Mouse (Mus musculus) fibroblast of lung, adult 2 months (primary cell): ENCODE measurements around the gene Stx18.

ENCODE experiments used
- DNase-seq: peaks from one replicate; pipeline ENCODE4 v3.0.0-alpha.2; 2011; ENCODE audit warnings: low read depth

The Stx18 gene

GRCm38 (mm10) chr5:38080472-38080871, 41.9 kb downstream of the Stx18 start:
- no peak for DNase-seq

DNA sequence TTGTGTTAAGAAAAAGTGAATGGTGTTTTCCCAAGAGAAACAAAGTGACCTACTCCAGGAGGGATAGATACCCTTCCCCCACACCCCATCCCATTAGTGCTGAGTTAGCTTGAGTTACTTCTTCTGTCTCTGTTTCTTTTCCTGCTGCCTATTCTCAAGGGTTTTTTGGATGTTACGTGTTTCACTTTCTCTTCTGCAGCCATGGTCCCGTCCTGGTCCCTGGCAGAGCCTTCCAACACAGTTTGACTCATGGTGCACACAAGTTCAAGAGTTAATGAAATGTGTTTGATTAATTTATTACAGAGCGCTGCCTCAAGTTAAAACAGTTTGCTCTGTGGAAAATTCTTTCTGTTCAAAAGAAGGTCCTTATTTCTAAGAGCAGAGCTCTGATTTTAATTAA, 44.0 kb downstream of the Stx18 start:
- DNase-seq, result no peak

DNA sequence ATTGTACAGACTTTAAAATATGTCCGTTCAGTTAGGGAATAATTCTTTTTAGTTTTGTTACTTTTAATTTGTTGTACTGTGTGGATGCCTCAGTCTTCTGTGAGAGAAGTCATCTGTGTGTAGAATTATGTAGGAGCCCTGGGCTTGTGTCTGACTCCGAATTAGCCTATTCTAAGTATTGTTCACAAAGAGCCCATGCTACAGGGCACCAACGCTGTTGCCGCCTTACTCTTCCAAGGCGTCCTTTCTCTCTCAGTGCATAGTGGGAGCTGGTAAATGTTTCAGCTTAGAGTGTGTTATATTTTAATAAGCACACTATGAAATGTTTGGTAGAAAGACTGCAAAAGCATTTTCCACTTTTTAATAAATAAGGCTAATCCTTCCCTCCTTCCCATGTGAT, 44.8 kb downstream of the Stx18 start:
- DNase-seq, result no peak

- DNase-seq, result no peak
Observed at GRCm38 (mm10) chr5:38084616-38085015, 46.1 kb downstream of the Stx18 start.

DNA sequence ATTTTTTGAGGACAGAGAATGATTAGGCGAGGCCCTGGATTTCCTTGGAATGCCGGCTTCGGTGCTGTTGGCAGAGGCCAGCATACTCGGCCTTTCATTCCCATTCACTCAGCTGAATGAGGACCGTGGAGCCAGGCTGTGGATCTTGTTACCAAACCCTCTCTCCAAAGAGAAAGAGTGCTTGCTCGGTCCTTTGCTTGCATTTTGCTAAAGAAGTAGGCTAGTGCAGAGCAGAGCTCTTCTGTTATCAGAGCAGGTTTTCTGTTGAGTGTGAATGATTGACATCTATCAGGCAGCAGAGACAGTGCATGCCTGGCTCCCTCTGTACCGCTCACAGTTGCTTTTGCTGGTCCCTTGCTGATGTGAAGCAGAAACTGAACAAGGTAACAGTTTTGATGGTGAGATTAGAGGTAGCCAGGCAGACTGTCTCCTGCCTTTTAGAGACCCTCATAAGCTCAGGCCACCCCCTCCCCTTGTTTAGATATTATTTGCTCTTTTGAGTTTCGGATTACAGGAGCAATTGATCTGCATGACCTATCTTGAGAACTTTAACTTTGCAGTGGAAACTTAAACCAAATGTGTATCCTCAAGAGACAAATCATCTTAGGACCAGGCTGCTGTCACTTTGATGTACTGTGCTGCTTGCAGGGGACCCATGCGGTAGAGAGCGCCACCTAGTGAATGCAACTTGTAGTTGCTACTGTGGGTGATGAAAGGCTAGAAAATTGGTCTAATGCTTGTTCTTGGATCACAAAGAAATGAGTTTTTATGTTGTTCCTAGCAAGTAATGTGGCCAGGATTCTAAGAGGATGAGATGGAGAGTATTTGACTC, 47.2 kb downstream of the Stx18 start:
- DNase-seq, result no peak

DNA sequence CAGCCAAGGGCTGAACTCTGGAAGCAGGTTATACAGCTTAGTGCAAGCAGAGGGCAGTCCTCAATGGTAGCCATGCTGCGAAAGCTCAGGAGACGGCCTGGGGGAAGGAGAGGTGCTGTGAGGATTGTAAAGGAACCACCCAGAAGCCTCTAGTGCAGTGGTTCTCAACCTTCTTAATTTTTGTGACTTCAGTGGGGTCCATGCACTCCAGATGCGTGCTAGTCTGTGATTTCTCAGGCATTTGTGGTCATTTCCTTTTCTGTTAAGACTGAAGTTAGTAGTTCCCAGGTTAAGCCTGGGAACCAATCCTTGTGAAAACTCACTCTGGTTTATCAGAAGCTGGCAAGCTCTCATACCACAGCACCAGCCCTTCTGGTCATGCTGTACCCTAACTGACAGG, 51.6 kb downstream of the Stx18 start:
- peak; percentile 84 for DNase-seq

GRCm38 (mm10) chr5:38090581-38090980, 52.0 kb downstream of the Stx18 start:
- no peak for DNase-seq

DNA sequence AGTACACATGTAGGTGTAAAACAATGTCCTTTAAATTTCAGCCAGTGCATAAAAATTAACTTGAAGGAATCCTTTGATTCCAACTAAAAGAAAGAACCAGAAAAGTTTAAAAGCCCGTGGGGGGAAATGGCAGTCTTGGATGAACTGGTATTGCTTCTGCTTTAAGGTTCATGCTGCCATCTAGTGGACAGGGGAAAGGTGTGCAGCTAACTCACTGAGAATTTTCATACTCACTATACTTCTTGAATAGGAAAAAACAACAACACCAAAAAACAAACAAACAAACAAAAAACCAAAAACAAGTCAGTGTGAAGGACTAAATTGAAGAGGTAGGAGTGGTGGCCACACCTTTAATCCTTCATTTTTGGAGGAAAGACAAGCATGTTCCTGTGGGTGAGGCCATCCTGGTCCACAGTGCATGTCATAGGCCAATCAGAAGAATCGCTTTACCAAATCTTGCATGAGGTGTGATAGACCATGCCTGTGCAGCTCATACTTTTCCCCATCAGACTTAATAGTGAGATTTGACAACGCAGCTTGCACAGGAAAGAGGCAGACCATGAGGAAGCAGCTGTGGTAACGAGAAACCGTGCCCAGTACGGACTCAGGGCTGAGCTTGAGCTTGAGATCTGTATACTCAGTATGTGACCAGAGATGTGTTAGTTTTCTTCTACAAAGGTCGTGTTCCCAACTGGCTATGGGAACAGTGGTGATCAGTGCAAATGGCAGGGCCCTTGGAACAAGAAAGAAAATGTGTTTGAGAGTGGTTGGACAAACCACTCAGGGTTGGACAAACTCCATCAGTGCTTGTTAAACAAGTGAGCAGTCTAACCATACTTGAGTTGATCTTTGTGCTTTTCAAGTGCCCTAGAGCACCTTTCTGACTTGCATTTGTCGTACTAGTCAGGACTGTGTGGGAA, 52.8 kb downstream of the Stx18 start:
- no peak for DNase-seq

DNA sequence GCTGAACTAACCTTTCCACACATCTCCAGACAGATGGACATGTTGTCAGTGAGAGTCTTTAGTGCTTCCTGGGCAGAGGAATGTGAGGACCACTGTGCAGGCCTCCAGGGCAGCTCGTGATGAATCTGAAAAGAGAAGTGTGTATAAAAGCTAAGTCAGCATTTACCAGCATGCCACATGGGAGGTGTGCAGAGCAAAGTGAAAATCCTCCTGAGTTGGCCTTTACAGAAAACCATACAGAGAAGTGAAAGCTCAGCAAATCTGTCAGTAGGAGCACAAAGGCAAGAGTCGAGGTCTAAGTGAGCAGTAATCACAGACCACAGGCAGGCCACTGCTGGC, 53.4 kb downstream of the Stx18 start:
- DNase-seq, result no peak

- no peak for DNase-seq
Observed at GRCm38 (mm10) chr5:38094331-38094730, 55.8 kb downstream of the Stx18 start.

DNA sequence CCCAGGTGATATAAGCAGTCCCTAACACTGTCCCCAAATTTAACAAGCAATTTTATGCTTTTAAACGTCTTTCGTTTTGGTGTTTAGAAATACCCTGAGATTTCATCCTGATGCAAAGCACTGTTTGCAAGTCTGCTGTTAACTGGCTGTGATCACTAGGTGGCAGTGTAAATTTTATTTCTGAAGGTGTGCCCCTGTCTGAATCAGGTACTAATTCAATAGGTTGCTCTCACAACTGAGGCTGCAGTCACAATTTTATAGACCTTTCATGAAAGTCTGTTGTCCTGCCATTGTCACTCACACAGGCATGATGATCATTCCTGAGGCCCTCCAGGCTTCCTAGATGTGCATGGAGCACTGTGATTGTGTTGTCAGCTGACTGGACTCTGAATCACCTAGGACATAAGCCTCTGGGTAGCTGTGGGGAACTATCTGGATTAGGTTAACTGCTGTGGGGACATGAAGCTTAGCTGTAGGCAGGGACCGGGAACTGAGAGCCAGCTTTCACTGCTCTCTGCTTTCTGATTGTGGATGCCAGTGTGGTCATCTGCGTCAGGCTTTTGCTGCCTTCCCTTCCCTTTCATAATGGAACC, 59.1 kb downstream of the Stx18 start:
- DNase-seq, result no peak

- no peak for DNase-seq
Observed at GRCm38 (mm10) chr5:38099139-38099676, 60.7 kb downstream of the Stx18 start.

GRCm38 (mm10) chr5:38102945-38103344, 64.4 kb downstream of the Stx18 start:
- no peak for DNase-seq

- DNase-seq, result no peak
Observed at GRCm38 (mm10) chr5:38106080-38106697, 67.6 kb downstream of the Stx18 start.

DNA sequence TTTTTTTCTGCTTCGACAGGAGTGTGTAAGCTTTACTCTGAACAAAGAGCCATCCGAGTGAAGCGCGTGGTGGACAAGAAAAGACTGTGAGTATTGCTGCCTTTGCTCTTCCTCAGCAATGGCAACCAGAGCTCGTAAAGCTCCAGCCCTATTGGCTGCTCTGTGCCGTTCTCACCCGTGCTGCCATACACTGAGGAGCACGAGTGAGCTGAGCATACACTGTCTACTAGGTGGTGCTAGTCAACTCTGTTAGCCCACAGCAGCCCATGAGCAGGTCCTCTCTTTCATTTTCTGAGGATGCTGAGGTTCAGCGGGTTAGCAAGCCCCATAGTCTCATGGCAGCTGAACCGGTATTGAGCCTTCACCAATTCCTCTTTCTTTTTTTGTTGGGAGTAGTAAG, 68.3 kb downstream of the Stx18 start:
- DNase-seq, result no peak

- no peak for DNase-seq
Observed at GRCm38 (mm10) chr5:38114526-38114925, 76.0 kb downstream of the Stx18 start.

- DNase-seq, result no peak
Observed at GRCm38 (mm10) chr5:38117056-38117455, 78.5 kb downstream of the Stx18 start.

DNA sequence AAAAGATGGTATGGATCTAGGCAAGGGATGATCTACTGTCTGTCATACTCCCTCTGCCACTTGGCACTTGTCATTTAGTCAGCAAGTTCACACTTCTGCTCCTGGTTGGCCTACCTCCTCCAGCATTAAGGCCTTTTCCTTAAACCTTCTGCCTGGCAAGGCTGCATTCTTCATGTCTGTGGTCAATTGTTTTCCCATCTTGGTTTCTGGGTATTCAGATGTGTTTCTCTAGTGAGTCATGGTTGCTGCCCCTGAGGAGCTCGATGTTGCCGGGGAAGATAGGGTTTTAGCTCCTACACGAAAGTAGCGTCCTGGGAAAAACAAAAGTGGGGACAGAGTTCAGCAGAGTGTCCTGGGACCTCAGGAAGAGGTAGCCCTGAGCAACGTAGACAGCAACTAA, 80.7 kb downstream of the Stx18 start:
- DNase-seq, result no peak

DNA sequence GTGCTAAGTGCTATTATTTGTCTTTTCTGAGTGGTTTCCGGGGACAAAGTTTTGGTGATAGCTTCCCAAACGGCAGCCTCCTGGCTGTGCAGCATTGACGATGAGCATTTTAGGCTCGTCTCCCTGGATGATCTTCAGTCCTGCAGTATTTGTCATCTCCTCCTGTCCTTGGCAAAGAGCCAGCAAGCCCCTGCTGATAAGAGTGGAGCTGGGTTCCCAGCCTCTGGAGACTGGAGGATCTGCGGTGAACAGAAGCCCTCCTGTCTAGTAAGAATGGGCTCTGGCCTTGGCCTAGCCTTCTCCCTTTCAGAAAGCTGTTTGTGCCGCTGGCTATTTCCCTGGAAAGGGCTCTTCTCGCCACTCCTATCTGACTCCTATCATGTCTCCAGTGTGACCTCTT, 83.2 kb downstream of the Stx18 start:
- no peak for DNase-seq

DNA sequence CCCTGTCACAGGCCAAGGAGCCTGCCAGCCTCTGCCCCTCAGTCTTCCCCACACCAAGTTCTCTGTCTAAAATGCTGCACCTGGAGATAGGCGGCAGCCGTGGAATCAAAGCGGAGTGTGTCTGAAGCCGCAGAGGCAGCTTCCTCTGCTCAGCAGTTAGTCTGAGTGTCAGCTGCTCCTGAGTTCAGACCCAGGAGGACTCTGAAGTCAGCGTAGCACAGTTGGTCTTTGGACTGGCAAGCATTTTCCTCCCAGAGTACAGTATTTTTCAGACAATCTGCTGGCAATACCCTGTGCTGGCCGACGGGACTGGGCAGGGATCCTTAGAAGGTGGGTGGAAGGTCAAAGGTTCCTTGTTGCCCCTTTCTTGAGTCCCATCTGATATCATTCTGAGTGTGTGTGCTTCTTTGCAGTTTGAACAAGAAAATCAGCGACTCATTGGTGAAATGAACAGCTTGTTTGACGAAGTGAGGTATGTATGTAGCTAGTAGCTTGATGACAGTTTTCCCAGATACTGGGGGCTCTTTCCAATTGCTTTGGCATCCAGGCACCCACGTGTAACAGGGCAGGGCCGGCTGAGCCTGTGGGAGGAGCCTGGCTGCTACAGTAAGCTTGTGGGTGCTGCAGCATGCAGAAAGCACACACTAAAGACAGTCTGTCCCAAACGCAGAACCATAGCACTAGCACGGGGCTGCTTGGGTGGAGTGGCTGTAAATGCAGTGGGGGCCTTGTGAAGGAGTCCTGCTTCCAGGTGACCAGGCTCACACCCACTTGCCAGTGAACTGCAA, 88.2 kb downstream of the Stx18 start:
- DNase-seq, result no peak

DNA sequence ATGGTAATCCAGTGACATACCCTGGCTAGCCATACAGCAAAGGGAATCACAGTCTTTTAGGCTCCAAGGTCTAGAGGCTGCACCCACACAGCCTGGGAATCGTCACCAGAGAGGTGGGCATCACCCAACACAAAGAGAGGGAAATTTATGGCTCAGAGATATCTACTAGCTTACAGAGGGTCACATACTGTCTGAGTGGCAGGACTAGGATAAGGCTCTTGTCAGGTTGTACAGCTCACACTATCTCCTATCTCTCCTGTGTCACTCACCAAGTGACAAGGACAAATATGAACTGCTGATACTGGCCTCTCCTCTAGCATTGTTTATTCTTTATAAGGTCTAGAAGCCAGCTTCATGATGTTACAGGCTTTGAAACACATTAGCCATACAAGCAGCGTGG, 90.8 kb downstream of the Stx18 start:
- DNase-seq, result no peak
